Mouse (Mus musculus) megakaryocyte progenitor cell, adult 5-6 weeks (primary cell): Measurements from ENCODE around the gene D8Ertd738e. TPM values are rescaled to one million over a fixed set of nuclear protein-coding genes. Genes with fewer than 3 reads are reported as not detected.

ENCODE experiments used
- ATAC-seq: replicated peaks from 2 replicates; pipeline ENCODE4 v1.8.0; 2016; ENCODE audit warnings: mild to moderate bottlenecking, moderate TSS enrichment, inconsistent platforms; ENCODE audit not compliant: poor library complexity
- total RNA-seq, 2 experiments: library from RNA; stranded (forward) in 1 of 2; stranded (reverse) in 1 of 2; fragments of 157-497, 149-512 nt in 1 of 2; fragments of 200-1000 nt in 1 of 2; gene quantifications; 2 replicates each; pipeline versions ENCODE4 v1.2.3 to v1.2.4; 2015 to 2017

The D8Ertd738e gene
- 121 and 132 TPM in 2 replicates for total RNA-seq (2015)
- total RNA-seq (2017): 63.4 and 107 TPM in 2 replicates

DNA sequence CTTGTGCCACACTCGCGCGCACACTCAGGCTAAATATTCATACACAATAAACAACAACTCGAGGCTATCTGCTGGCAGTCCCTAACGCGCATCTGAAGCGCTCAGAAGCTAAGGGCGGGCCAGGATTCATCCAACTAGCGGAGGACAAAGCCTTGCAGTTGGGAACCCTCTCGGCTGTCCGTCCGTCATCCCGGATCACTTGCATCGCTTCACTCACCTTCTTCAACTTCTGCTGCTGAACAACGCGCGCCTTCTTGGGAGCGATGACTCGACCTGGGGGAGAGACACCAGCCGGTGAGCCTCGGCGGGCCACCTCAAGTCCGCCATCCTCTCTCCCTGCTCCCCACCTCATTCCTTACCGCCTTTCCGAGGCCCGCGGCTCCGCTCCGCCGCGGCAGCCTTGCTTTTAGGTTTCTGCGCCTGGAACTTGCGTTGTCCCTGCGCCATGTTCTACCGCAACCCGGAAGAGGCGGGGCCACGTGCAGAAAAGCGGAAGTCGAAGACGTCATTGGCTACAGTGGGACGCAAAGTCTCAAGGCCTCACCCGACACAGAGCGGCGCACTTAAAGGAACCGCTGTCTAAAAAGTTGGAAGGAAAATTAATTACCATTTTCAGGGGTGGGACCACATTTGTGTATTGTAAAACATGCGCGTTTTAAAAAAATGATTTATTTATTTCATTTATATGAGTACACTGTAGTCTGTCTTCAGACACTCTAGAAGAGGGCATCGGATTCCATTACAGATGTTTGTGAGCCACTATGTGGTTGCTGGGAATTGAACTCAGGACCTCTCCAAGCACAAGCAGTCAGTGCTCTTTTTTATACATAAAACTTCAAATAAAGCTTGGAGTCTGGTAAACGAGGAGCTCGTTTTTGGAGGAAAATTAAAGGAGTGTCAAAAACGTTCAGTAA is at the start of gene D8Ertd738e:
TSS of gene D8Ertd738e (minus strand) at position 463 of the 914 bp plus-strand sequence.
- peak; percentile 99 for ATAC-seq

- ATAC-seq: no peak
These were observed 47.7 kb upstream of the D8Ertd738e start for GRCm38 (mm10) chr8:84297029-84297785.

- ATAC-seq: peak; percentile 44; the same call in 1 of the 2 replicates
These were observed 42.2 kb upstream of the D8Ertd738e start for GRCm38 (mm10) chr8:84291688-84292087.

- no peak for ATAC-seq
These were observed 41.6 kb upstream of the D8Ertd738e start for GRCm38 (mm10) chr8:84291086-84291485.

DNA sequence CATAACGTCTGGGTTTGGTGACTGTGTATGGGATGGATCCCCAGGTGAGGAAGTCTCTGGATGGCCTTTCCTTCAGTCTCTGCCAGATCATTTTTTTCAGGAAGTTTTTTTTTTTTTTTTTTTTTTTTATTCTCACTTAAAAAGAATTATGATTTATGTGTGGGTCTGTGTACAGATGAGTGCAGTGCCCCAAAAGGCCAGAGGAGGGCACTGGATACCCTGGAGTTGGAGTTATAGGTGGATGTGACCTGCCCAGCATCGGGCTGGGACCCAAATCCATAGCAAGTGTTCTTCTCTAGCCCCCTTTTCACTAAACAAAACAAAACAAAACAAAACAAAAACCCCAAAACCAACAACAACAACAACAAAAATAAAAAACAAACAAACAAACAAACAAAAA is 39.4 kb upstream of the D8Ertd738e start:
- ATAC-seq: peak; percentile 77

DNA sequence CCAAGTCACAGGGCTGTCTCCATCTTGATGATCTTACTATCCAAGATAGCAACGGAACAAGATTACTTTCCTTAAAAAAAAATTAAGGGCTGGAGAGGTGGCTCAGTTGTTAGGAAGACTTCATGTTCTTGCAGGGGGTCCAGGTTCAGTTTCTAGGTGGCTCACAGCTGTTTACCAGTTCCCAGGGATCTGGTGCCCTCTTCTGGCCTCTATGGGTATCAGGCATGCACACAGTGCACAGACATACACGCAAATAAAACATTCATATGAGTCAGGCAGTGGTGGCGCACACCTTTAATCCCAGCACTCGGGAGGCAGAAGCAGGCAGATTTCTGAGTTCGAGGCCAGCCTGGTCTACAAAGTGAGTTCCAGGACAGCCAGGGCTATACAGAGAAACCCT is 36.1 kb upstream of the D8Ertd738e start:
- ATAC-seq: peak; percentile 92

GRCm38 (mm10) chr8:84284608-84285063 is 35.1 kb upstream of the D8Ertd738e start:
- no peak for ATAC-seq

DNA sequence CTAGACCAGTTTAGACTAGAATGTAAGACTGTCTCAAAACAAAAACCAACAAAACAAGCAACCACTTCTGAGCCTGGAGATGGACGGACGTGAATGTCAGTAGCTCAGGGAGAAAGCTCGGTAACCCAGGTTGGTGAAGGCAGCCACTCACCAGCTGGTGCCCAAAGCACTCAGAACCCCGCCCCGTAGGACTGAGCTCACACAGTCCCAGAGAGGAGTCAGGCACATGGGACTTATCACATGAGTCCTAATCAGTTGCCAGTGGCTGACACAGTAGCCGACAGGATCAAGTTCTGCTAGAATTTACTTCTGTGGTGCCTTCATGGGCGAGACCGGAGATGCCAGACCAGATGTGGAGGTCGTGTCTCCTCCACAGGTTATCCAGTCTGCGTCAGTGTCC is 31.3 kb upstream of the D8Ertd738e start:
- peak; percentile 83 for ATAC-seq

- ATAC-seq: peak; percentile 64; the same call in 1 of the 2 replicates
These were observed 26.9 kb upstream of the D8Ertd738e start for GRCm38 (mm10) chr8:84276447-84276846.

- no peak for ATAC-seq
These were observed 24.4 kb upstream of the D8Ertd738e start for GRCm38 (mm10) chr8:84273968-84274367.

DNA sequence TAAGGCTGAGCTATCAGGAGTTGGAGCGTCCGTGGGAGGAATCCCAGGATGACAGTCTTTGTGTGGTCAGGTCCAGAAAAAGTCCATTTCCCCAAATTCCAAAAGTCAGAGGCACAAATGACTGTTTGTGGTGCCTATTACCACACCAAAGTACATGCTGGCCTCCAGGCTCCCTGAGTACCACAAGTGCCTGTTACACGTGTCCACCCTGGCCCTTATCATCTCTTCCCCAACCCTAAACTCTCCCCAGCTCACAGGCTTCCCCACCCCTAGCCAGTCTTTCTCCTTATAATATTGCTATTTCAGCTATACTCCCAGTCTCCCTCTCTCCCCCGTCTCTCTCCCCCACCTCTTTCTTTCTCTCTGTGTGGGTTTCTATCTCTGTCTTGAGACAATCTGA is 22.8 kb upstream of the D8Ertd738e start:
- ATAC-seq: no peak

DNA sequence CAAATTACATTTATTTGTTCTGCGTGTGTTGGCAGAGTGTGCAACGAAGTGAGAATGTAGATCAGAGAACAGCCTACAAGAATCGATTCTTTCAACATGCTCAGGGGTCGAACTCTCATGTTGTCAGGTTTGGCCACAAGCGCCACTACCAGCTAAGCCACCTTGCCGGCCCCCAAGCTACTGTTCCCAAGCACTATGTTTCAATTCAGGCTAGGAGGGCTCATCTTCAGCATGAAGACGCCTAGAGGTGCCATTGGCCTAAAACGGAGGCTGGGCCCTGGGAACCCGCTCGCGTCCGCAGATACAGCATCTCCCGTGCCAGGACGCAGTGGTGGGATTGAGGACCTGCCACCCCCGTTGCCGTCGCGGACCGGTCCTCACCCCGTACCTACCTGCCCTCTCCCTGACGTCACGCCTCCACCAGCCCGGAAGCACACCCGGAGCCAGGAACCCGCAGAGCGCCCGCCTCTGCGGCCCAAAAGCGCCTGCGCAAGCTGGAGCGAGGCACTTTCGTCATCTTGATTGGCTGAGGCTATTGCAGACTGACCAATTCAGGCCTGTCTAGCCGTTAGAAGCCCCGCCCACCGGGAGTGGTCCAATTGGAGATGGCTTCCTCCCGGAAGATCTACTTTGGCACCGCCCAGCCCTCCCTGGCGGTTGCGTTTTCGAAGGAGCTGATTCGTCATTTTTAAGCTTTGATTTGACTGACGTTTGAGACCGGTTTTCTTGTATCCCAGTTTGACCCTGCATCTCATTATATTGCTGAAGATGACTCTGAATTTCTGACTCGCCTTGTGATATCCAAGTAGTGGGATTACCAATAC is 20.6 kb upstream of the D8Ertd738e start, which contains the start of gene Ccdc130:
TSS of gene Ccdc130 (minus strand) at position 431 of the 824 bp plus-strand sequence.
- peak; percentile 97 for ATAC-seq

GRCm38 (mm10) chr8:84261098-84261497 is 11.6 kb upstream of the D8Ertd738e start:
- ATAC-seq: no peak

- peak; percentile 86 for ATAC-seq
These were observed 7.5 kb upstream of the D8Ertd738e start, which contains the start of gene Mri1 for GRCm38 (mm10) chr8:84256822-84257610. Gene Mri1 (minus strand): TSS chr8:84257326.

DNA sequence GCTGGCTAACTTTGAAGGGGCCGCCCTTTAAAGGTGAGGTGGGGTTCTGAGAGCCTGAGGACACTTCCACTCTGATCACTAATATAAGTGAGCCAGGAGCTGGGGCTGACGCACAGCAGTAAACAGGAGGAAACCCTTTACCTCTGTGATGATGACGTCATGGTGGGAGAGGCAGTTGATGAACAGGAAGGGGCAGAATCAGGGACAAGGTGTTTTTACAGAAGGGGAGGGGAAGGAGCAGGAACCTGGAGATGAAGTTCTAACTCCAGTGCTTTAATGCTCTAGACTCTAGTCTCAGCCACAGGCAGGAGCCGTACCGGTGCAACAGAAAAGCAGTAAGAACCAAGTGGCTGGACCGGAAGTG is 6.9 kb upstream of the D8Ertd738e start:
- ATAC-seq: peak; percentile 62

DNA sequence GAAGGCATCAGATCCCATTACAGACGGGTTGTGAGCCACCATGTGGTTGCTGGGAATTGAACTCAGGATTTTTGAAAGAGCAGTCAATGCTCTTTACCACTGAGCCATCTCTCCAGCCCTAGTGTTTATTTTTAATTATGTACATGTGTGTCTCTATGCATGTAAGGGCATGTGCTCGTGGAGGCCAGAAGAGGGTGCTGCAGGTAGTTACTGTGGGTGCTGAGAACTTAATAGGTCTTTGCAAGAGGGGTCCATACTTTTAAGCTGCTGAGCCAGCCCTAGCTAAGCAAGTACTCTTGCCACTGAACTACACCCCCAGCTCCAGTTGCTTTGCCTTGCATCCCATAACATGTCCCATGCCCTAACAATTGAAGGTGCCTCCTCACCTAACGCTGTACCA is 6.3 kb upstream of the D8Ertd738e start:
- ATAC-seq: peak; percentile 54

GRCm38 (mm10) chr8:84241821-84242220 is 7.7 kb downstream of the D8Ertd738e start:
- ATAC-seq: no peak

DNA sequence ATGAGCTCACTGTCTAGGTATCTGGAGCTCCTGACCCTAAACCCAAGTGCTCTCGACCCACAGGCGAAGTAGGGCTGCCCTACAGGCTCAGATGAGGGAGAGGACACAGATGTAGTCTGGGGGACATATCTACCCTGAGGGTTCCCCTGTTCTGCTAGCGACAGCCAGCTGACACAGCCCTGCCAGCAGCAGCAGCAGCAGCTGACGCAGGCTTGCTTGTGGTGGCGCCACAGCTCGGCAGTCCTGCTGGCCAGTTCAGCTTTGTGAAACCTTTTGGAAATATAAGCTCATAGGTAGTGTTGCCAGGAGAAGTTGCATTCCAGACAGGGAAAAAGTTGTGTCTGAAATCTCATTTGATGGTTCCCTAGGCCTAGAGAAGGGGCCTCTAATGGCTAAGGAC is 8.4 kb downstream of the D8Ertd738e start:
- ATAC-seq: no peak

GRCm38 (mm10) chr8:84237542-84238229 is 11.8 kb downstream of the D8Ertd738e start:
- peak; percentile 21 for ATAC-seq
